Mouse (Mus musculus) ES-E14 (cell line): ENCODE measurements around the gene Ift122. TPM values are rescaled to one million over a fixed set of nuclear protein-coding genes. Genes with fewer than 3 reads are reported as not detected.

Experiments used
- DNase-seq: peaks from one replicate; pipeline ENCODE4 v3.0.0-alpha.2; 2013; ENCODE audit warnings: low read depth, low spot score
- H3K27ac ChIP-seq: 2 replicates; pipeline ENCODE4 v1.5.1; 2012; ENCODE audit warnings: low read depth, mild to moderate bottlenecking, low read length, moderate library complexity, mixed read lengths; ENCODE audit not compliant: poor library complexity, insufficient read depth, severe bottlenecking
- H3K36me3 ChIP-seq: 2 replicates; pipeline ENCODE4 v1.6.1; 2012; ENCODE audit warnings: mild to moderate bottlenecking, low read length, moderate library complexity, mixed read lengths; ENCODE audit not compliant: control insufficient read depth, poor library complexity, insufficient read depth, severe bottlenecking
- H3K4me1 ChIP-seq, 2 experiments: fragments of 150-350 bp in 1 of 2; sonication (generic) in 1 of 2; 2 replicates each; pipeline ENCODE4 v1.6.1; 2012; ENCODE audit warnings: low read length in 2 of 2, mild to moderate bottlenecking in 1 of 2, mixed read lengths in 1 of 2; ENCODE audit not compliant: control insufficient read depth in 2 of 2, insufficient read depth in 2 of 2, poor library complexity in 1 of 2
- H3K4me3 ChIP-seq, 2 experiments: fragments of 150-350 bp in 1 of 2; sonication (generic) in 1 of 2; 2 replicates each; pipeline ENCODE4 v1.5.1; 2012; ENCODE audit warnings: low read length in 2 of 2, low read depth in 1 of 2, mild to moderate bottlenecking in 1 of 2, mixed read lengths in 1 of 2; ENCODE audit not compliant: insufficient read depth in 1 of 2, poor library complexity in 1 of 2, severe bottlenecking in 1 of 2
- H3K9ac ChIP-seq: 2 replicates; pipeline ENCODE4 v1.6.1; 2012; ENCODE audit warnings: low read depth, mild to moderate bottlenecking, low read length, mixed read lengths; ENCODE audit not compliant: poor library complexity, insufficient read depth, severe bottlenecking
- H3K9me3 ChIP-seq: fragments of 150-350 bp; sonication (generic); 2 replicates; pipeline ENCODE4 v1.6.1; 2012; ENCODE audit warnings: low read depth, mild to moderate bottlenecking, low read length; ENCODE audit not compliant: control insufficient read depth, insufficient read depth
- CHD2 ChIP-seq: IDR thresholded peaks from 2 replicates; pipeline ENCODE4 v1.6.1; 2014; ENCODE audit warnings: mild to moderate bottlenecking, low read depth, low read length, inconsistent platforms
- HCFC1 ChIP-seq: IDR thresholded peaks from 2 replicates; pipeline ENCODE4 v1.6.1; 2012; ENCODE audit warnings: low read length, inconsistent platforms, borderline replicate concordance; ENCODE audit not compliant: insufficient read depth
- MAFK ChIP-seq: IDR thresholded peaks from 2 replicates; pipeline ENCODE4 v1.6.1; 2014; ENCODE audit warnings: mild to moderate bottlenecking, low read depth, low read length, inconsistent platforms; ENCODE audit not compliant: insufficient read depth
- ZC3H11A ChIP-seq: IDR thresholded peaks from 2 replicates; pipeline ENCODE4 v1.6.1; 2012; ENCODE audit warnings: low read depth, mild to moderate bottlenecking, inconsistent platforms, low read length, borderline replicate concordance
- ZNF384 ChIP-seq: IDR thresholded peaks from 2 replicates; pipeline ENCODE4 v1.6.1; 2012; ENCODE audit warnings: low read depth, low read length, inconsistent platforms
- in situ Hi-C, 2 experiments: fragments of 600-800 bp; cut with MboI; formaldehyde crosslinking; loops; one replicate each; pipeline ENCODE4 v1.15.1; 2025; ENCODE audit warnings: low sequenced_read_pairs in 2 of 2, inconsistent platforms in 1 of 2; ENCODE audit not compliant: unreplicated experiment in 2 of 2
- total RNA-seq: library from RNA; depleted of rRNA; stranded (reverse); fragments of 300-350 nt; gene quantifications from 2 replicates; pipeline ENCODE4 v1.2.3, GENCODE M21; 2012

Gene Ift122
- total RNA-seq, 1 experiment = 8.5 TPM

GRCm38 (mm10) chr6:115808196-115808487 lies 45.1 kb upstream of the Ift122 start:
- Histone ChIP-seq H3K36me3 (peaks cover 36% of the 10 kb centered on the region), H3K27ac (peak overlapping the region; percentile 95), H3K4me1 (peaks cover 0 to 11% of the 10 kb centered on the region in 2 experiments; a peak in 2 of 4 replicates), H3K4me3 (peak overlapping the region; percentile 91 to 93), H3K9ac (peak overlapping the region; percentile 99), H3K9me3 (no peaks in the 10 kb centered on the region)
- in situ Hi-C loops = no loop called here
- no peak for TF ChIP-seq ZC3H11A
- TF ChIP-seq MAFK = no peak
- no peak for DNase-seq

DNA sequence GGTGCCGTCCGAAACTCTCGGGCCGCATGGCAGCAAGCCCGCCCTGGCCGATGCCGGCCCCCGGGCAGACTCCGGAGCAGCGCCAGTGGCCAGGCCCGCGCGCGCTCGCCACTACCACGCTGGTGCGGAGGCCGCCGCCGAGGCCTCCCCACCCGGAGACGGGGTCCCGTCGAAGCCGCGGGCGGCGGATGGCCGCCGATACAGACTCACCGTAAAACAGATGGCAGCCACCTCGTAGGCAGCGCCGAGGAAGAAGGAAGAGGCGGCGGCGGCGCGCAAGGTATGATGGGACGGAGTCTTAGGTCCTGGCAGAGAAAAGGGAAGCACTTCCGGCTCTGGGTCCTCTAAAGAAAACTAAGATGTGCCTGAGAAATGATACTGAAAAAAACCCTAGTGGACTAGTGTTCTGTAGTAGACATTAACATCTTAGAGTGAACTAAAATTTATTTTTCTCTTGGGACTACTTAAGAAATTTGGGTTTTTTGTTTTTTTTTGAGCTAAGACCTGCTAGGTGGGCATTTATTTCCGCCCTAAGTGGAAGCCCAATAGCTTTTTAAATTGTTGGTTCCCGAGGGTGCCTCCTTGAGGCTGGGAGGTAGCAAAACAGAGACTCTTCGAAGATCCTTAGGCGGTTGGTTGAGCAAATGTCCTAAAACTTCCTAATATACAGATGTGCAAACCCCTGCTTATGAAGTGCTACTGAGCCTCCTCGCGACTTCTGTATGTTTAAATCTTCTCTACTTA lies 44.6 kb upstream of the Ift122 start, which contains the start of gene Rpl32:
Gene Rpl32, minus strand, starts transcription at position 260 of the 744 bp plus-strand sequence.
- H3K27ac ChIP-seq = peak within 1 kb of the TSS; percentile 95
- H3K4me3 ChIP-seq = peak within 1 kb of the TSS; percentile 91 to 93
- in situ Hi-C loops = no loop called here
- H3K36me3 ChIP-seq = peaks cover 36% of the 10 kb centered on the region
- peak; percentile 52; the same call in 1 of the 2 replicates for TF ChIP-seq MAFK
- TF ChIP-seq CHD2 = no peak
- TF ChIP-seq HCFC1 = peak; percentile 63; the same call in 1 of the 2 replicates
- no peak for TF ChIP-seq ZC3H11A
- no peak for TF ChIP-seq ZNF384
- peak within 1 kb of the TSS; percentile 99 for H3K9ac ChIP-seq
- peaks cover 0 to 11% of the 10 kb centered on the region in 2 experiments; a peak in 2 of 4 replicates for H3K4me1 ChIP-seq
- H3K9me3 ChIP-seq = no peaks in the 10 kb centered on the region
- peak; percentile 82 for DNase-seq

DNA sequence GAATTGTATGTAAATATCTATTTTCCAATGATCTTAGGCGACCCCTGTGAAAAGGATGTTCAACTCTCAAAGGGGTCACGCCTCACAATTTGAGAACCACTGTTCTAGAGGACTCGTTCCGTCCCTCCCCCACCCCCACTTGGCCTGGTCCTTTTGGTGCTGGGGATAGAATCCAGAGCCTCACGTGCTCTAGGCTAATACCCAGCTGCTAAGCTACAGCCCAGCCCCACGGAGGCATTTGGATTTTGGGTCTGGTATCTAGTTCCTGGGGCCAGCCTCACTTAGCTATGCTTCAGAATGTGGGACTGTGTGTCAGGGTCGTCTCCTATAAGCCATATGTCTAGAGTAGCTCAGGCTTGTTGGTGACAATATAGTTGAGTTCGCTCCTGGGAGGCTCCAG lies 41.7 kb upstream of the Ift122 start:
- in situ Hi-C loops = no loop called here
- no peaks in the 10 kb centered on the region for H3K9me3 ChIP-seq
- DNase-seq = no peak

GRCm38 (mm10) chr6:115814104-115814503 lies 39.2 kb upstream of the Ift122 start:
- in situ Hi-C loops = no loop called here

More for the DNA sequence above, 41.7 kb upstream of the Ift122 start:
- Histone ChIP-seq H3K4me3 (no peak overlapping the region), H3K36me3 (peaks cover 17% of the 10 kb centered on the region), H3K27ac (no peak overlapping the region), H3K4me1 (peaks cover 0 to 8% of the 10 kb centered on the region in 2 experiments; a peak in 2 of 4 replicates), H3K9ac (no peak overlapping the region)
- no peak for TF ChIP-seq ZC3H11A
- TF ChIP-seq CHD2 = no peak
- TF ChIP-seq HCFC1 = no peak

GRCm38 (mm10) chr6:115815041-115815440 lies 38.2 kb upstream of the Ift122 start:
- Histone ChIP-seq H3K36me3 (no peaks in the 10 kb centered on the region), H3K27ac (no peak overlapping the region), H3K4me1 (peaks cover 0 to 8% of the 10 kb centered on the region in 2 experiments; a peak in 2 of 4 replicates), H3K4me3 (no peak overlapping the region), H3K9me3 (no peaks in the 10 kb centered on the region), H3K9ac (no peak overlapping the region)
- TF ChIP-seq ZNF384 (no peak), MAFK (no peak), ZC3H11A (no peak), CHD2 (no peak), HCFC1 (no peak)
- in situ Hi-C loops = no loop called here
- no peak for DNase-seq

More at GRCm38 (mm10) chr6:115814104-115814503, 39.2 kb upstream of the Ift122 start:
- Histone ChIP-seq H3K9ac (no peak overlapping the region), H3K36me3 (no peaks in the 10 kb centered on the region), H3K4me3 (no peak overlapping the region), H3K9me3 (no peaks in the 10 kb centered on the region), H3K27ac (no peak overlapping the region), H3K4me1 (peaks cover 0 to 8% of the 10 kb centered on the region in 2 experiments; a peak in 2 of 4 replicates)
- TF ChIP-seq CHD2 = no peak
- TF ChIP-seq ZNF384 = no peak
- peak; percentile 47 for DNase-seq
